Mouse (Mus musculus) liver, embryonic 11.5 days (tissue): ENCODE measurements around the gene Eif5a. TPM values are rescaled to one million over a fixed set of nuclear protein-coding genes. Genes with fewer than 3 reads are reported as not detected.

Experiments
- ATAC-seq: fragments of 200-750 bp; cut with Nextera tagmentation; replicated peaks from 2 replicates; pipeline ENCODE4 v1.8.0; 2017; ENCODE audit warnings: moderate number of reproducible peaks, mild to moderate bottlenecking, moderate TSS enrichment, moderate library complexity; ENCODE audit not compliant: low FRiP score
- DNase-seq: peaks from one replicate; pipeline ENCODE4 v3.0.0-alpha.2; 2017; ENCODE audit warnings: low spot score
- H3K27ac ChIP-seq: fragments of 300-500 bp; sonication (generic); 2 replicates; pipeline ENCODE4 v1.5.1; 2014; ENCODE audit warnings: mild to moderate bottlenecking, low read depth, low read length, control low read depth
- H3K27me3 ChIP-seq: fragments of 300-500 bp; sonication (generic); replicated peaks from 2 replicates; pipeline ENCODE4 v1.6.1; 2014; ENCODE audit warnings: low read length, mixed read lengths; ENCODE audit not compliant: control insufficient read depth, insufficient read depth
- H3K36me3 ChIP-seq: fragments of 300-500 bp; sonication (generic); 2 replicates; pipeline ENCODE4 v1.6.1; 2014; ENCODE audit warnings: mild to moderate bottlenecking, low read length, moderate library complexity, mixed read lengths; ENCODE audit not compliant: control insufficient read depth, insufficient read depth
- H3K4me1 ChIP-seq: fragments of 300-500 bp; sonication (generic); replicated peaks from 2 replicates; pipeline ENCODE4 v1.6.1; 2014; ENCODE audit warnings: low read length, mixed read lengths; ENCODE audit not compliant: control insufficient read depth, insufficient read depth
- H3K4me2 ChIP-seq: fragments of 300-500 bp; sonication (generic); 2 replicates; pipeline ENCODE4 v1.6.1; 2014; ENCODE audit warnings: mild to moderate bottlenecking, control low read depth, moderate library complexity
- H3K4me3 ChIP-seq: fragments of 300-500 bp; sonication (generic); 2 replicates; pipeline ENCODE4 v1.5.1; 2014; ENCODE audit warnings: low read depth, low read length, control low read depth
- H3K9ac ChIP-seq: fragments of 300-500 bp; sonication (generic); 2 replicates; pipeline ENCODE4 v1.6.1; 2014; ENCODE audit warnings: low read depth, low read length, control low read depth
- H3K9me3 ChIP-seq: fragments of 300-500 bp; sonication (generic); 2 replicates; pipeline ENCODE4 v1.6.1; 2016; ENCODE audit warnings: low read length, inconsistent platforms, mixed read lengths; ENCODE audit not compliant: control insufficient read depth
- WGBS: fragments of 180-500 bp; shearing (Covaris S2); extraction: QIAGEN DNeasy Blood & Tissue Kit; methylation state at CpG from one replicate; pipeline ENCODE4 v1.1.7; 2014; 5-methylcytosine and 5-hydroxymethylcytosine counted together
- polyA plus RNA-seq: library from polyadenylated mRNA; unstranded; fragments of >200 nt; fragmentation: Nextera tagmentation; extraction: Ambion mirVana; gene quantifications from 2 replicates; pipeline ENCODE4 v1.2.1, GENCODE M21; 2014

Eif5a gene
- 2,995 and 3,090 TPM in 2 replicates for polyA plus RNA-seq

GRCm38 (mm10) chr11:69921114-69922011, at the start of gene Eif5a:
TSS of gene Eif5a (minus strand) at chr11:69921958.
- peak within 1 kb of the TSS; percentile 92 for H3K4me3 ChIP-seq
- peak within 1 kb of the TSS; percentile 100 for H3K9ac ChIP-seq
- no peaks in the 10 kb centered on the region for H3K9me3 ChIP-seq
- ATAC-seq: peak; percentile 90
- peaks cover 27% of the 10 kb centered on the region for H3K36me3 ChIP-seq
- H3K4me1 ChIP-seq: peaks cover 35% of the 10 kb centered on the region
- H3K27ac ChIP-seq: peak within 1 kb of the TSS; percentile 99
- H3K4me2 ChIP-seq: peak within 1 kb of the TSS; percentile 96
- under 1% methylated on average over 78 of the region's 78 CpGs for WGBS
- H3K27me3 ChIP-seq: no peaks in the 10 kb centered on the region
- peak; percentile 100 for DNase-seq

GRCm38 (mm10) chr11:69970775-69971174, 49.0 kb upstream of the Eif5a start:
- DNase-seq (no peak), ATAC-seq (no peak)
- no peak overlapping the region for H3K27ac ChIP-seq
- H3K4me2 ChIP-seq: no peak overlapping the region
- no peak overlapping the region for H3K9ac ChIP-seq
- H3K36me3 ChIP-seq: peaks cover 30% of the 10 kb centered on the region; the same call in 1 of the 2 replicates
- no peak overlapping the region for H3K4me3 ChIP-seq
- peaks cover 23% of the 10 kb centered on the region for H3K27me3 ChIP-seq
- whole genome bisulfite sequencing: 77% methylated on average over 3 of the region's 3 CpGs
- H3K4me1 ChIP-seq: peaks cover 13% of the 10 kb centered on the region
- H3K9me3 ChIP-seq: no peaks in the 10 kb centered on the region

- Histone ChIP-seq H3K9ac (no peak overlapping the region), H3K27ac (no peak overlapping the region), H3K36me3 (peaks cover 30% of the 10 kb centered on the region; the same call in 1 of the 2 replicates), H3K4me1 (peaks cover 19% of the 10 kb centered on the region), H3K4me3 (no peak overlapping the region), H3K4me2 (no peak overlapping the region), H3K27me3 (peaks cover 29% of the 10 kb centered on the region), H3K9me3 (no peaks in the 10 kb centered on the region)
- DNase-seq (no peak), ATAC-seq (no peak)
- 75% methylated on average over 6 of the region's 6 CpGs for WGBS
Measured at GRCm38 (mm10) chr11:69970222-69970621, 48.5 kb upstream of the Eif5a start.

GRCm38 (mm10) chr11:69968793-69969192, 47.0 kb upstream of the Eif5a start:
- DNase-seq: no peak
- Histone ChIP-seq H3K9ac (no peak overlapping the region), H3K4me3 (no peak overlapping the region), H3K36me3 (peaks cover 18% of the 10 kb centered on the region; the same call in 1 of the 2 replicates), H3K4me1 (peaks cover 20% of the 10 kb centered on the region), H3K9me3 (no peaks in the 10 kb centered on the region), H3K27me3 (peaks cover 43% of the 10 kb centered on the region), H3K4me2 (no peak overlapping the region), H3K27ac (no peak overlapping the region)
- 75% methylated on average over 4 of the region's 4 CpGs for WGBS
- ATAC-seq: no peak

GRCm38 (mm10) chr11:69966860-69967517, 45.2 kb upstream of the Eif5a start:
- Histone ChIP-seq H3K36me3 (peaks cover 13% of the 10 kb centered on the region; the same call in 1 of the 2 replicates), H3K27me3 (peaks cover 61% of the 10 kb centered on the region), H3K9me3 (no peaks in the 10 kb centered on the region), H3K4me3 (peak overlapping the region; percentile 44), H3K4me2 (peak overlapping the region; percentile 81), H3K27ac (no peak overlapping the region), H3K9ac (no peak overlapping the region), H3K4me1 (peaks cover 20% of the 10 kb centered on the region)
- DNase-seq: no peak
- ATAC-seq: no peak
- 35% methylated on average over 17 of the region's 17 CpGs for WGBS

DNA sequence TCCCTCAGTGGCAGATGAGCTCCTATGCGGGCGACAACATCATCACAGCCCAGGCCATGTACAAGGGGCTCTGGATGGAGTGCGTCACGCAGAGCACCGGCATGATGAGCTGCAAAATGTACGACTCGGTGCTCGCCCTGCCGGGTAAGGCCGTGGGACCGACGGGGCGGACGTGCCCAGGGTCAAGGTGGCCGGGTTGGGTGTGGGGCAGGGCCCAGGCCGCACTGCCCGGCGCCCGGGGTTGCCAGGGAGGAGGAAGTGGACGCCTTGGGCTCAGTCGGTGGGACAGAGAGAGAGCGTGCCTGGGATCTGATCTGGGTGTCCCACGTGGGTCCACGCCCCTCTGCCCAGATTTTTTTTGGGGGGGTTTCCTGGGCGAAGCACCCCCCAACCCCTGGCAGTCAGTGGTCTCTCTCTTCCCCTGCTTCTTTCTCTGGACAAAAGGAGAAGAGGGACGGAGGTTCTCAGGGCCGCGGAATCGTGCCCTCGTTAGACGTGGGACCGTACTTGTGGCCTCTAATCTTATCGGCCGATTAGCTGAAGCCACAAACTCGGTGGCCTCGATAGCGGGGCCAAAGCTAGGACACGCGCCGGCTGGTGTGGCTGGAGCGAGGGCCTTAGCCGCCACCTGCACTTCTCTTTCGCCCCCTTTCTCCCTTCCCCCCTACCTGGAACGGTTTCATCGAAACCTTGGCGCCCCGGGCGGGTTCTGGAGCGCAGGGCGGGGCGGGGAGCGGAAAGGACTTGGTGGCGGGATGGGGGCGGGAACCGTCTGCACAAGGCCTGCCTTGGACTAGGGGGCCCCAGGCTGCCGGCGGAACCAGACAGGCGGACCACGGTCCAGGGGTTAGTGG, 44.5 kb upstream of the Eif5a start:
- ATAC-seq (peak; percentile 60), DNase-seq (peak; percentile 69)
- peak overlapping the region; percentile 81 for H3K4me2 ChIP-seq
- H3K4me1 ChIP-seq: peaks cover 20% of the 10 kb centered on the region
- H3K27ac ChIP-seq: no peak overlapping the region
- peaks cover 9% of the 10 kb centered on the region; the same call in 1 of the 2 replicates for H3K36me3 ChIP-seq
- H3K9ac ChIP-seq: 0 out of 2 replicates have a peak overlapping the region, but pooled peaks have one; percentile 35
- H3K27me3 ChIP-seq: peaks cover 66% of the 10 kb centered on the region
- WGBS: 2% methylated on average over 59 of the region's 59 CpGs
- H3K4me3 ChIP-seq: peak overlapping the region; percentile 44
- no peaks in the 10 kb centered on the region for H3K9me3 ChIP-seq

DNA sequence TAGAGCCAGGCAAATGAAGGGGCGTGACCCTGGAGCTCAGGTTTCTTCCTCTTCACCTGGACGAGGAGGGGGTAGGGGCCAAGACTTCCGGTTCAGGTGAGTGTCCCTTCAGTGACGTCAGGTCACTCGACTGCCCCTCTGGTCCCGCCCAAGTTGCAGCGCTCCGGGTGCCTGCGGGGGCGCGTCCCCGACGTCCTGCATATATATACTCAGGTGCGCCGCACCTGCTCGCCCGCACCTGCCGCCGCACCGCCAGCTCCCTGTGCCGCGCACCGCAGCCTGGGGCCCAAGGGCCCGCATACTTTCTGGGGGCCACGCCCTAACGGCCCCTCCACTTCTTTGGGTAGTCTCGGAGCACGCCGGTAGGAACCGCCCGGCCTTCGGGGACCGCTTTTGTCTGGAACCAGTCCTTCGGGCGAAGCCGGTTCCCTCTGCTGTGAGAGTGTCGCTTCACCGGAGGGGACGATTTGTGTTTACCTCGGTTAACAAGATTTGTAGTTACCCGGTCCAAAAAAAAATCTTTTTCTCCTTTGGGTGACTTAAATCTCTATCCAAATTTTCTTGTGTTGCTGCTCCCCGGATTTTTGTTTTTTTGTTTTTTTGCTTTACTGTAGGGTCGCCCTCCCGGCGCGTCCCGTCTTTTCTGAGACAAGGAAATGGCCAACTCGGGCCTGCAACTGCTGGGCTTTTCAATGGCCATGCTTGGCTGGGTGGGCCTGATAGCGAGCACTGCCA, 43.7 kb upstream of the Eif5a start:
- ATAC-seq: no peak
- no peaks in the 10 kb centered on the region for H3K9me3 ChIP-seq

More for the DNA sequence above, 43.7 kb upstream of the Eif5a start:
- no peak for DNase-seq
- Histone ChIP-seq H3K4me1 (peaks cover 20% of the 10 kb centered on the region), H3K27me3 (peaks cover 66% of the 10 kb centered on the region), H3K9ac (no peak overlapping the region), H3K4me3 (peak overlapping the region; percentile 44), H3K36me3 (peaks cover 8% of the 10 kb centered on the region; the same call in 1 of the 2 replicates), H3K4me2 (peak overlapping the region; percentile 81), H3K27ac (no peak overlapping the region)
- WGBS: 5% methylated on average over 49 of the region's 49 CpGs
